Mouse (Mus musculus) gastrocnemius, postnatal 25 days (tissue): ENCODE measurements around the gene B4galt1. TPM values are rescaled to one million over a fixed set of nuclear protein-coding genes. Genes with fewer than 3 reads are reported as not detected.
A peak's percentile ranks its signal among the peaks of the same experiment; 100 is the strongest.

Experiments
- DNase-seq: peaks from one replicate; pipeline ENCODE4 v3.0.0; 2022
- microRNA-seq, 2 experiments: library from miRNA; unstranded; fragments of <30 nt; microRNA quantifications; one replicate each; pipeline ENCODE4 v1.2.0; 2021; ENCODE audit warnings: borderline replicate concordance in 2 of 2
- total RNA-seq, 2 experiments: library from RNA; stranded (reverse); gene quantifications; 1 replicate in 1 of 2; 2 replicates in 1 of 2; pipeline ENCODE4 v1.2.3; 2021

Gene B4galt1
- total RNA-seq, 2 experiments from 2014 or later, result 28.2 to 30.5 TPM

DNA sequence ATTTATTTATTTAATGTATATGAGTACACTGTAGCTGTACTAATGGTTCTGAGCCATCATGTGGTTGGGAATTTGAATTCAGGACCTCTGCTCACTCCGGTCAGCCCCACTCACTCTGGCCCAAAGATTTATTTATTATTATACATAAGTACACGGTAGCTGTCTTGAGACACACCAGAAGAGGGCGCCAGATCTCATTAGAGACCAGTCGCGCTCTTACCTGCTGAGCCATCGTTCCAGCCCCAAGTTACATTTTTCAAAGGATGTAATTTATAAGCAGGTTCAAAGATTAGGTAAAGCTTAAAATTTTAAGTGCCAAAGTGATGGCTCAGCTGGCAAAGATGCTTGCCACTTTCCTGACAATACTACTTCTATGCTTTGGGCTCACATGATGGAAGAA lies 75.1 kb downstream of the B4galt1 start:
- no peak for DNase-seq

DNA sequence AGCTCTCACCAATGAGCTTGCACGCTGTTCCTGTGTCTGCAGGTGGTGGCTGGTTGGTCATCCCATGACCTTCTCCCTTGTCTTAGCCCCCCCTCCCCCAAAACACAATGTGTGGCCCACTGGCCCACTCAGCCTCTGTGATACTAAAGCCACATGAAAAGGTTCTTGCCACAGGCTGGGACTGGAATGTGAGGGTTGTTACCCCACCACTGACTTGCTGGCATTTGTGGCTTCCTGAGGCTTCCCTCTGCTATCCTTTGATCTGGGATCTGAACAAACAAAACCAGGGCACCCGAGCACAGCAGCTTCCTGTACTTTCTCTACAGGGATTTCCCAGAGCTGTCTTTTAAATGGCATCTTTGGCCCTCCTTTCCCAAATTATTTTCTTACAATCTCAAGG lies 76.7 kb downstream of the B4galt1 start:
- DNase-seq, result no peak

DNA sequence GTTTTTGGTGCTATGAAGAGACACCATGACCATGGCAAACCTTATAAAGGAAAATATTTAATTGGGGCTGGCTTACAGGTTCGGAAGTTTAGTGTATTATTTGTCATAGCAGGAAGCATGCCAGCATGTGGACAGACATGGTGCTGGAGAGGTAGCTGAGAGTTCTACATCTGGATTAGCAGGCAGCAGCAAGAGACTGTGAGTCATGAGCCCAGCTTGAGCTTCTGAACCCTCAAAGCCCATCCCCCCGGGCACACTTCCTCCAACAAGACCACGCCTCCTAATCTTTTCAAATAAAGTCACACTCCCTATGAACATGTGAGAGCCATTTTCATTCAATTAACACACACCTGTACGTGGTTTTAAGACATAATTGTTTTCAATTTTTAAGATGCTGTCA lies 77.4 kb downstream of the B4galt1 start:
- no peak for DNase-seq

DNA sequence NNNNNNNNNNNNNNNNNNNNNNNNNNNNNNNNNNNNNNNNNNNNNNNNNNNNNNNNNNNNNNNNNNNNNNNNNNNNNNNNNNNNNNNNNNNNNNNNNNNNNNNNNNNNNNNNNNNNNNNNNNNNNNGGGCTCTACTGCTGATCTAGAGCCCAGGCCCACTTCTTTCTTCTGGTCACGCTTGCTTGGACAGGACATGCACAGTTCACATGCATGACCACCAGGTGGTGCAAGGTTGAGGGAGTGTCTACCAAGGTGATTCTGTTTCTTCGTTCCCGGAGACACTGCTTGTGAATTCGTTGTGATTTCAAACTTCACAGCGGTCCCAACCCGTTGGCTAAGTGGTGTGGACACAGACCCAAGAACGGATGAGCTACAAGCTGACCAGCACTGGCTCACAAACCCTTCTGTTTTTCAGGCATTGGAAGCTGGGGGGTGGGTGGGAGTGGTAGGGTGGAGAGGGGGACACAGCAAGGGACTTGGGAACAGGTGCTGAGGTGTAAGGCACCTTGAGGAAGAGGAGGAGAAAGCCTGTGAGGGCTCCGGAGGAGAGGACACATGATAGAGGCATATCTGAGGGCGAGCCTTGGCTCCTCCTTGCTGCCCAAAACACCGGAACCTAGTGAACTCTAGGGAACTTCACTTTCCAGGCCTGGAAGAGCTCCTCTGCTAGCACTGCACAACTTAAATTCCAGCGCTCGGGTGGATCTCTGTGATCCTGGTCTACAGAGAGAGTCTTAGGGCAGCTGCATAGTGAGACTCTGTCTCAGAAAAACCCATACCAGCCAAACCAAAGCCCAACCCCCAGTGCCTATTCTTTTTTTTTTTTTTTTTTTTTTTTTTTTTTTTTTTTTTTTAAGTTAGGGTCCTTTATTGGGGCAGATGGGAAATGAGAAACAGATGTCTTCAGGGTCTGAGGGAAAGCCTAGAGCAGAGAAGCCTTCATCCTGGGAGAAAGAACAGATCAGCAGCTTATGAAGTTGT lies 79.2 kb downstream of the B4galt1 start:
- DNase-seq, result peak; percentile 60

DNA sequence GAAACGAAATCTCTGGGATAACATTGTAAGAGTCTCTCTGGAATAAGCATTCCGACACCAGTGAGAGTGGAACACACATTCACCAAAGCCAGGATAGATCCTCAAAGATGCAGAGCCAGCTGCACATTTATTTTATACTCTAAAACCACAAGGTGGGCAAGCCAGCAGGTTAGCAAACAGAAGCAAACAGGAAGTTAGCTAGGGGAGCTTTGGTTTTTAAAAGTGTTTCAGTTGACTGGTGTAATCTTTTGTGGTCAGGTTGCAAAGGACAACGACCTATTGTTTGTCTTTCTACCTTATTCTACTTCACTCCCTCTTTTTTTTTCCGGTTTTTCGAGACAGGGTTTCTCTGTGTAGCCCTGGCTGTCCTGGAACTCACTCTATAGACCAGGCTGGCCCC lies 93.9 kb downstream of the B4galt1 start:
- no peak for DNase-seq

DNA sequence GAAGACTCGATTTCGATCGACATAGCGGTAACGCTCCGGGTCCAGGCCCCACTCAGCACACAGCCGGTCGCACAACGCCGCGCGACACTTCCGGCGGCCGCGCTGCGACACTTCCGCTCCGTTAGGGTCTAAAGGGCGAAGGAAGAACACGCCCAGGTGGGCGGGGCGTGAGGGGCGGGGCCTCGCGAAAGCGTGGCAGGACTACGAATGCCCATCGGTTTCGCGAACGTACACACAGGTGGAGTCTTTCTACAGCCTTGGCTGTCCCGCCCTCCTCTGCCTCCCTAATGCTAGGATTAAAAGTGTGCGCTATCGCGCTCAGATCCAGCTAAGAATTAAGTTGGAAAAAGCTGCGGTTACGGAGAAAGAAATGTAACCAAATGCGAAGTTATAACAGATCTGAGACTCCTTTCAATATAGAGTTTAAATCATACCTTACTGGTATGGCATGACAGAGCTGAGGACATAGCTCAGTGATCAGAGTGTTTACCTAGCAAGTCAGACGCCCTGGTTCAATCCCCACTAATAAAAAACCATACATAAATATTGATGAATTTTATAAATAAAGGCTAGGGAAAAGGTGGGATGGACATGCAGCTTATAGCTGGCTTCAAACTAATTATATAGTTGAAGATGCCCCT lies 95.9 kb downstream of the B4galt1 start, which contains the start of gene Smu1:
Gene Smu1, minus strand, starts transcription at position 144 of the 641 bp plus-strand sequence.
- peak; percentile 95 for DNase-seq

DNA sequence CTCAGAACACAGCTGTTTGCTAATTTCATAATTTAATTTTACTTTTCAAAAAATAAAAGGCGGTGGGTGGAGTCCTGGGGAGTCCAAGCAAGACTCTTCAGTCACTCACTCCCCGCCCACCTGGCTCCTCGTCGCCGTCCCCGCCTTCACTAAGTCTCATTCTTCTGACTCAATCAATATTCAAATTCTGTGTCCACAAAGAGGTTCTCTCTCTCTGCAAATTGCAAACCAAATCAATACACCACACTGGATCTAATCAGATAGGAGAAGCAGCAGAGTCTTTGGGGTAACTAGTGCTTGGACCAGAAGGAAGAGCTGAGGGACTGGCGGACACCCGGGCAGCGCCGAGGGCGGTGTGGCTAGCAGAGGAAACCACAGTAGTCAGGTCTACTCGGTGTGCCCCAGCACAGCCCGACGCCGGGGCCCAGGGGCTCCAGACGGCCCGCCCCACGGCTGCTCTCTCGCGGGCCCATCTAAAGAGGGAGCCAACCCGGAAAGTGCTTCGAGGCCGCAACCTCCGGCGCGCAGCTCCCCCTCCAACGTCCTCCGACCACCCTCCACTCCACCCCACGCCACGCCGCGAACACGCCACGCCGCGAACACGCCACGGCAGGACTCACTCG lies 96.5 kb downstream of the B4galt1 start:
- DNase-seq, result no peak

Small RNA genes lying within 50 kb of the gene (microRNA-seq; reads per million reads assigned to microRNA genes)
- gene Gm24112, result 0 reads per million in 2 experiments
- gene Gm25931, result 0 reads per million in 2 experiments
- gene Mir5123, result 0 reads per million in 2 experiments

Other genes starting within 250 kb of the B4galt1 start
- gene Aptx, start 150.8 kb downstream of the B4galt1 start, total RNA-seq, result 10 to 100 TPM; 13.5 to 14.5 TPM
- gene Dnaja1, start 131.9 kb downstream of the B4galt1 start, total RNA-seq, result 10 to 100 TPM; 44.5 to 50.1 TPM
- gene Smu1, start 96.1 kb downstream of the B4galt1 start, total RNA-seq, result 10 to 100 TPM; 25.3 to 26.2 TPM
- not detected for gene Spink4, start 66.0 kb upstream of the B4galt1 start, total RNA-seq
- 100 to 1,000 TPM; 177 to 180 TPM for gene Bag1, start 94.3 kb upstream of the B4galt1 start, total RNA-seq
- 10 to 100 TPM; 20.4 to 24.0 TPM for gene Chmp5, start 94.4 kb upstream of the B4galt1 start, total RNA-seq
- 10 to 100 TPM; 15.7 to 17.0 TPM for gene Nfx1, start 116.9 kb upstream of the B4galt1 start, total RNA-seq
- 10 to 100 TPM; 12.6 to 13.5 TPM for gene Aqp7, start 194.1 kb upstream of the B4galt1 start, total RNA-seq
- gene Aqp3, start 244.2 kb upstream of the B4galt1 start, total RNA-seq, result not detected